Mouse (Mus musculus): ENCODE data around the gene Gstm2.
"Not testable (repeated sequence)": the region's sequence is repeated elsewhere in the genome, so short reads cannot be mapped to it uniquely, and the experiment has no call there.

The Gstm2 gene

GRCm38 (mm10) chr3:107986041-107986562, at the start of gene Gstm2:
Gene Gstm2 (minus strand): TSS chr3:107986453.
- no peak for DNase-seq (ENCODE audit: low read depth)

- no peak for DNase-seq (ENCODE audit: low read depth)
These were observed 46.9 kb upstream of the Gstm2 start for GRCm38 (mm10) chr3:108033156-108033555.

GRCm38 (mm10) chr3:108032113-108032512, 45.9 kb upstream of the Gstm2 start:
- DNase-seq (ENCODE audit: low read depth), result no peak

- no peak for DNase-seq (ENCODE audit: low read depth)
These were observed 42.5 kb upstream of the Gstm2 start for GRCm38 (mm10) chr3:108028641-108029365.

GRCm38 (mm10) chr3:108026597-108026996, 40.3 kb upstream of the Gstm2 start:
- DNase-seq (ENCODE audit: low read depth), result no peak

GRCm38 (mm10) chr3:108026049-108026448, 39.8 kb upstream of the Gstm2 start:
- no peak for DNase-seq (ENCODE audit: low read depth)

- no peak for DNase-seq (ENCODE audit: low read depth)
These were observed 39.1 kb upstream of the Gstm2 start for GRCm38 (mm10) chr3:108025318-108025717.

GRCm38 (mm10) chr3:108022650-108023049, 36.4 kb upstream of the Gstm2 start:
- no peak for DNase-seq (ENCODE audit: low read depth)

- DNase-seq (ENCODE audit: low read depth), result not testable (repeated sequence)
These were observed 34.2 kb upstream of the Gstm2 start for GRCm38 (mm10) chr3:108020351-108021022.

GRCm38 (mm10) chr3:108019226-108019625, 33.0 kb upstream of the Gstm2 start:
- not testable (repeated sequence) for DNase-seq (ENCODE audit: low read depth)

GRCm38 (mm10) chr3:108018190-108018820, 32.1 kb upstream of the Gstm2 start:
- no peak for DNase-seq (ENCODE audit: low read depth)

GRCm38 (mm10) chr3:108017473-108018189, 31.4 kb upstream of the Gstm2 start, which contains the start of gene Gstm1:
Gene Gstm1 (minus strand): TSS chr3:108017973.
- DNase-seq (ENCODE audit: low read depth), result peak; percentile 71

- not testable (repeated sequence) for DNase-seq (ENCODE audit: low read depth)
These were observed 30.2 kb upstream of the Gstm2 start for GRCm38 (mm10) chr3:108016468-108016867.

GRCm38 (mm10) chr3:108014974-108015346, 28.7 kb upstream of the Gstm2 start:
- no peak for DNase-seq (ENCODE audit: low read depth)

- no peak for DNase-seq (ENCODE audit: low read depth)
These were observed 28.1 kb upstream of the Gstm2 start for GRCm38 (mm10) chr3:108014098-108014973.

GRCm38 (mm10) chr3:108013331-108013871, 27.1 kb upstream of the Gstm2 start:
- DNase-seq (ENCODE audit: low read depth), result no peak

- DNase-seq (ENCODE audit: low read depth), result no peak
These were observed 25.3 kb upstream of the Gstm2 start for GRCm38 (mm10) chr3:108011558-108011957.

- DNase-seq (ENCODE audit: low read depth), result no peak
These were observed 24.0 kb upstream of the Gstm2 start for GRCm38 (mm10) chr3:108010286-108010685.

- no peak for DNase-seq (ENCODE audit: low read depth)
These were observed 15.8 kb upstream of the Gstm2 start for GRCm38 (mm10) chr3:108002021-108002420.

GRCm38 (mm10) chr3:107999491-107999890, 13.2 kb upstream of the Gstm2 start:
- DNase-seq (ENCODE audit: low read depth), result no peak

GRCm38 (mm10) chr3:107998591-107998990, 12.3 kb upstream of the Gstm2 start:
- DNase-seq (ENCODE audit: low read depth), result no peak

All from naive thymus-derived CD4-positive, alpha-beta T cell, adult 2 months (primary cell).